Mouse (Mus musculus) megakaryocyte, adult 5-6 weeks (primary cell): Measurements from ENCODE around the gene Spata32. TPM values are rescaled to one million over a fixed set of nuclear protein-coding genes. Genes with fewer than 3 reads are reported as not detected.

Experiments used
- ATAC-seq: 2 replicates; pipeline ENCODE4 v1.8.0; 2016; ENCODE audit warnings: mild to moderate bottlenecking, inconsistent platforms; ENCODE audit not compliant: poor library complexity, severe bottlenecking
- total RNA-seq, 2 experiments: library from RNA; stranded (forward) in 1 of 2; stranded (reverse) in 1 of 2; fragments of 153-499, 151-499 nt in 1 of 2; fragments of 221-1000, 200-1000 nt in 1 of 2; gene quantifications; 2 replicates each; pipeline versions ENCODE4 v1.2.3 to v1.2.4; 2015 to 2017

Spata32 gene
- total RNA-seq (2015) (not detected in 2 replicates), total RNA-seq (2017) (not detected in 2 replicates)

GRCm38 (mm10) chr11:103217790-103218516 lies at the start of gene Spata32:
Gene Spata32, minus strand, starts transcription at chr11:103218432.
- ATAC-seq = peak; percentile 90

- ATAC-seq = peak; percentile 83
Observed at GRCm38 (mm10) chr11:103267346-103268219, 49.4 kb upstream of the Spata32 start, which contains the start of gene Map3k14. Gene Map3k14, minus strand, starts transcription at chr11:103267472.

GRCm38 (mm10) chr11:103266729-103267345 lies 48.6 kb upstream of the Spata32 start:
- ATAC-seq = peak; percentile 25

- ATAC-seq = no peak
Observed at GRCm38 (mm10) chr11:103265856-103266255, 47.6 kb upstream of the Spata32 start.

- peak; percentile 16 for ATAC-seq
Observed at GRCm38 (mm10) chr11:103265211-103265610, 47.0 kb upstream of the Spata32 start.

- ATAC-seq = no peak
Observed at GRCm38 (mm10) chr11:103264427-103265005, 46.3 kb upstream of the Spata32 start.

GRCm38 (mm10) chr11:103263551-103263950 lies 45.3 kb upstream of the Spata32 start:
- no peak for ATAC-seq

- ATAC-seq = peak; percentile 11; the same call in 1 of the 2 replicates
Observed at GRCm38 (mm10) chr11:103262412-103263267, 44.4 kb upstream of the Spata32 start.

- ATAC-seq = no peak
Observed at GRCm38 (mm10) chr11:103261671-103262411, 43.6 kb upstream of the Spata32 start.

GRCm38 (mm10) chr11:103260515-103261192 lies 42.4 kb upstream of the Spata32 start:
- no peak for ATAC-seq

GRCm38 (mm10) chr11:103260034-103260433 lies 41.8 kb upstream of the Spata32 start:
- ATAC-seq = no peak

GRCm38 (mm10) chr11:103257938-103258481 lies 39.8 kb upstream of the Spata32 start:
- ATAC-seq = peak; percentile 70

- ATAC-seq = peak; percentile 48
Observed at GRCm38 (mm10) chr11:103253605-103254004, 35.4 kb upstream of the Spata32 start.

GRCm38 (mm10) chr11:103252380-103252779 lies 34.1 kb upstream of the Spata32 start:
- ATAC-seq = no peak

GRCm38 (mm10) chr11:103250324-103250723 lies 32.1 kb upstream of the Spata32 start:
- no peak for ATAC-seq

- ATAC-seq = peak; percentile 88
Observed at GRCm38 (mm10) chr11:103249509-103249908, 31.3 kb upstream of the Spata32 start.

GRCm38 (mm10) chr11:103248837-103249236 lies 30.6 kb upstream of the Spata32 start:
- ATAC-seq = no peak

GRCm38 (mm10) chr11:103247504-103248177 lies 29.4 kb upstream of the Spata32 start:
- ATAC-seq = no peak
